Mouse (Mus musculus) thymus, adult 2 months (tissue): ENCODE measurements around the gene Sptan1. TPM values are rescaled to one million over a fixed set of nuclear protein-coding genes. Genes with fewer than 3 reads are reported as not detected.

Experiments
- DNase-seq: peaks from one replicate; pipeline ENCODE4 v3.0.0; 2021
- H3K27ac ChIP-seq: fragments of 200-500 bp; 2 replicates; pipeline ENCODE4 v1.5.1; 2012; ENCODE audit warnings: low read length, control low read depth; ENCODE audit not compliant: control insufficient read depth, insufficient read depth
- H3K27me3 ChIP-seq: fragments of 200-500 bp; 2 replicates; pipeline ENCODE4 v1.6.1; 2012; ENCODE audit warnings: mild to moderate bottlenecking, low read length, moderate library complexity, mixed read lengths; ENCODE audit not compliant: control insufficient read depth, insufficient read depth
- H3K36me3 ChIP-seq: fragments of 200-500 bp; 2 replicates; pipeline ENCODE4 v1.6.1; 2012; ENCODE audit warnings: mild to moderate bottlenecking, low read length, moderate library complexity; ENCODE audit not compliant: control insufficient read depth, insufficient read depth
- H3K4me1 ChIP-seq: fragments of 200-500 bp; replicated peaks from 2 replicates; pipeline ENCODE4 v1.6.1; 2012; ENCODE audit warnings: low read length; ENCODE audit not compliant: control insufficient read depth, insufficient read depth
- H3K4me3 ChIP-seq: fragments of 200-500 bp; 2 replicates; pipeline ENCODE4 v1.5.1; 2012; ENCODE audit warnings: mild to moderate bottlenecking, low read length, control low read depth, moderate library complexity; ENCODE audit not compliant: control insufficient read depth, insufficient read depth
- CTCF ChIP-seq: fragments of 200-500 bp; IDR thresholded peaks from 2 replicates; pipeline ENCODE4 v1.5.1; 2012; ENCODE audit warnings: mild to moderate bottlenecking, control low read depth, low read length, moderate library complexity, borderline replicate concordance; ENCODE audit not compliant: control insufficient read depth, poor library complexity, insufficient read depth; ENCODE audit errors: extremely low read depth
- POLR2A ChIP-seq: fragments of 200-500 bp; IDR thresholded peaks from 2 replicates; pipeline ENCODE4 v1.6.1; 2012; ENCODE audit warnings: mild to moderate bottlenecking, low read length, control low read depth, moderate library complexity; ENCODE audit not compliant: control insufficient read depth, poor library complexity, insufficient read depth; ENCODE audit errors: extremely low read depth
- WGBS: fragments of 180-500 bp; shearing (Covaris S2); methylation state at CpG from one replicate; pipeline ENCODE4 v1.1.7; 2018; 5-methylcytosine and 5-hydroxymethylcytosine counted together
- polyA plus RNA-seq: library from polyadenylated mRNA; depleted of rRNA; stranded (reverse); fragments of >200 nt; gene quantifications from 2 replicates; pipeline ENCODE4 v1.2.3, GENCODE M21; 2012

Sptan1 gene
- polyA plus RNA-seq, 1 experiment, result 168 TPM

DNA sequence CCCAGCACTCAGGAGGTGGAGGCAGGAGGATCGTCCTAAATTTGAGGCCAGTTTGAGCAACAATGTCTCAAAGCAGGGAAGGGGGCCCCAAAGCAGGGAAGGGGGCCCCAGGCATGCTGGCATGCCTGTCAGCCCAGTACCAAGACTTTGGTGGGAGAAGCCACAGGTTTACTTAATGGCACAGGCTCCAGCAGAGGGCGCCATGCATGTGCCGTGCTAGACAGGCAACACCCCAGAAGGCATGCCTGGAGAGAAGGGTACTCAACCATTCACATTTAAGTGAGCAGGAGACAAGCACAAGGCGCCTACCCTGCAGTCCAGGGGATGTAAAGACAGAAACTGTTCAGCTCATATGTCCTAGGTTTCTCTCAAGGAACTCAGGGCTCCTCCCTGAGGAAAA lies 77.1 kb downstream of the Sptan1 start:
- Histone ChIP-seq H3K27me3 (no peaks in the 10 kb centered on the region), H3K4me1 (no peaks in the 10 kb centered on the region), H3K36me3 (no peaks in the 10 kb centered on the region), H3K27ac (no peak overlapping the region), H3K4me3 (no peak overlapping the region)
- TF ChIP-seq CTCF (peak; percentile 91), POLR2A (no peak)
- peak; percentile 84 for DNase-seq
- WGBS, result 11% methylated on average over 4 of the region's 4 CpGs

GRCm38 (mm10) chr2:30044550-30044949 lies 79.2 kb downstream of the Sptan1 start:
- Histone ChIP-seq H3K4me1 (0 out of 2 replicates have a peak, but pooled peaks cover 5% of the 10 kb centered on the region), H3K36me3 (no peaks in the 10 kb centered on the region), H3K4me3 (no peak overlapping the region), H3K27ac (no peak overlapping the region), H3K27me3 (no peaks in the 10 kb centered on the region)
- TF ChIP-seq CTCF (no peak), POLR2A (no peak)
- WGBS, result 94% methylated on average over 5 of the region's 5 CpGs
- DNase-seq, result no peak

- no peaks in the 10 kb centered on the region for H3K27me3 ChIP-seq
- WGBS, result 93% methylated on average over 6 of the region's 6 CpGs
- no peak for TF ChIP-seq CTCF
- TF ChIP-seq POLR2A, result no peak
Observed at GRCm38 (mm10) chr2:30047127-30047526, 81.8 kb downstream of the Sptan1 start.

DNA sequence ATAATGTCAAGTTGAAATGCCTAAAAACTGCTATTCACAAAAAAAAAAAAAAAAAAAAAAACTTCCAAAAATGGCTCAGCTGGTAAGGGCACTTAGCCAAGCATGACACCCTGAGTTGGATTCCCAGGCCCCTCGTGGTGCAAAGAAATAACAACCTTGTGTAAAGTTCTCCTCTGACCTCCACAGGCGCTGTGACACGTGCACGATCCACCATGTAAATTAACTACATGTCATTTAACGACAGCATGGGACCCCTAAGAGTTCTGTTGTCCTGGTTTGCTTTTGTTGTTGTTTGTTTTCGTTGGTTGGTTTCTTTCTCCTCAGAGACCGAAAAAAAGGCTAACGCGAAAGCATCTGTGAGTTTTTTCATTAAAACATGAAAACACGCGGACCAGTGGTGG lies 82.7 kb downstream of the Sptan1 start:
- Histone ChIP-seq H3K27ac (no peak overlapping the region), H3K4me3 (peak overlapping the region; percentile 54), H3K36me3 (no peaks in the 10 kb centered on the region), H3K27me3 (no peaks in the 10 kb centered on the region), H3K4me1 (0 out of 2 replicates have a peak, but pooled peaks cover 5% of the 10 kb centered on the region)
- DNase-seq, result no peak
- WGBS, result 26% methylated on average over 11 of the region's 11 CpGs
- TF ChIP-seq POLR2A (no peak), CTCF (no peak)

More at GRCm38 (mm10) chr2:30047127-30047526, 81.8 kb downstream of the Sptan1 start:
- Histone ChIP-seq H3K4me3 (no peak overlapping the region), H3K4me1 (0 out of 2 replicates have a peak, but pooled peaks cover 5% of the 10 kb centered on the region), H3K27ac (no peak overlapping the region), H3K36me3 (no peaks in the 10 kb centered on the region)
- no peak for DNase-seq

DNA sequence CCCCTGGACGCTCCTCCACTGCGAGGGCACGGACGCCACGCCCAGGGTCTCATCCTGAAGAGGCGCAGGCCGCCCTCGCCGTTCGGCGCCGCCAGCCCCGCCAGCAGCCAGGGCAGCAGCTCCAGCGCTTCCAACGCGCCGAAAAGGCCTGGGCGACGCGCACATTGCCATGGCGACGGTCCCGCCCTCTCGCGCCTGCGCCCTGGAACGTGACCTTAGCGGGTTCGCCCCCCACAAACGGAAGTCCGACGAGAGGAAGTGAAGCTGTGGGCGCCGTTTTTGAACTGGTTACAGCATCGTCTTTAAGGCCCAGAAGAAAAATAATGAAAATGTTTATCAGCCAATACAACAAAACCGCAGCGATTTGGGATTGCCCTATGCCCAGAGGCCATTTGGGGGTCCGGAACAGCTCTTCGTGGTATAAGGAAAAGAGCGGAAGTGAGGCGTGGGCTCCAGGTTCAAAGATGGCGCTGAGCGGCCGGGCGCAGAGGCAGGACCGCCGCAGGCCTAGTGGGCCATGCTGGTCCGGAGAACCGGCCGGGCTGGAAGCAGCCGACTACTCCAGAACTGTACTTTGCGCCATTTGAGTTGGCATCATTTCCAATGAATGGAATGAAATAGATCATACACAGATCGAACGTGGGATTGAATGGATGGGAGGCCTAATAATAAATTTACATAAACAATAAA lies 83.5 kb downstream of the Sptan1 start, which contains the start of gene Wdr34:
Gene Wdr34, minus strand, starts transcription at position 183 of the 690 bp plus-strand sequence.
- 1% methylated on average over 54 of the region's 54 CpGs for WGBS
- Histone ChIP-seq H3K36me3 (no peaks in the 10 kb centered on the region), H3K27me3 (no peaks in the 10 kb centered on the region), H3K27ac (peak within 1 kb of the TSS; percentile 74; the same call in 1 of the 2 replicates), H3K4me1 (0 out of 2 replicates have a peak, but pooled peaks cover 5% of the 10 kb centered on the region), H3K4me3 (peak within 1 kb of the TSS; percentile 54)
- TF ChIP-seq CTCF (no peak), POLR2A (no peak)
- DNase-seq, result peak; percentile 98

- 31% methylated on average over 3 of the region's 3 CpGs for WGBS
- Histone ChIP-seq H3K4me1 (0 out of 2 replicates have a peak, but pooled peaks cover 5% of the 10 kb centered on the region), H3K27ac (no peak overlapping the region)
Observed at GRCm38 (mm10) chr2:30049831-30050230, 84.5 kb downstream of the Sptan1 start.

More at GRCm38 (mm10) chr2:30049831-30050230, 84.5 kb downstream of the Sptan1 start:
- no peaks in the 10 kb centered on the region for H3K27me3 ChIP-seq
- no peak for DNase-seq
- H3K36me3 ChIP-seq, result no peaks in the 10 kb centered on the region
- H3K4me3 ChIP-seq, result no peak overlapping the region
- TF ChIP-seq POLR2A, result no peak
- no peak for TF ChIP-seq CTCF
